Mouse (Mus musculus) large intestine, adult 2 months (tissue): ENCODE measurements around the gene Rab43. TPM values are rescaled to one million over a fixed set of nuclear protein-coding genes. Genes with fewer than 3 reads are reported as not detected.

ENCODE experiments used
- DNase-seq: peaks from one replicate; pipeline ENCODE4 v3.0.0-alpha.2; 2012; ENCODE audit warnings: low read depth, low spot score
- WGBS: fragments of 180-500 bp; shearing (Covaris S2); methylation state at CpG from one replicate; pipeline ENCODE4 v1.1.7; 2018; 5-methylcytosine and 5-hydroxymethylcytosine counted together
- polyA plus RNA-seq: library from polyadenylated mRNA; depleted of rRNA; stranded (reverse); fragments of >200 nt; gene quantifications from 2 replicates; pipeline ENCODE4 v1.2.3, GENCODE M21; 2012

Rab43 gene
- polyA plus RNA-seq, 1 experiment = 48.8 TPM

GRCm38 (mm10) chr6:87810311-87810710 lies 1.7 kb downstream of the Rab43 start:
- WGBS = 10% methylated on average over 6 of the region's 6 CpGs
- DNase-seq = no peak

- 22% methylated on average over 6 of the region's 6 CpGs for WGBS
- DNase-seq = no peak
These were observed 2.3 kb downstream of the Rab43 start for GRCm38 (mm10) chr6:87809651-87810161.

- DNase-seq = no peak
- 28% methylated on average over 2 of the region's 2 CpGs for WGBS
These were observed 2.8 kb downstream of the Rab43 start for GRCm38 (mm10) chr6:87809144-87809543.

- DNase-seq = no peak
- WGBS = 25% methylated on average over 3 of the region's 3 CpGs
These were observed 3.4 kb downstream of the Rab43 start for GRCm38 (mm10) chr6:87808521-87808920.

GRCm38 (mm10) chr6:87807735-87808440 lies 4.1 kb downstream of the Rab43 start:
- DNase-seq = no peak
- WGBS = 55% methylated on average over 4 of the region's 4 CpGs

GRCm38 (mm10) chr6:87806857-87807256 lies 5.1 kb downstream of the Rab43 start:
- no peak for DNase-seq
- 30% methylated on average over 2 of the region's 2 CpGs for WGBS

GRCm38 (mm10) chr6:87806028-87806427 lies 5.9 kb downstream of the Rab43 start:
- 63% methylated on average over 2 of the region's 2 CpGs for WGBS
- no peak for DNase-seq

GRCm38 (mm10) chr6:87805448-87805847 lies 6.5 kb downstream of the Rab43 start:
- 82% methylated on average over 7 of the region's 7 CpGs for WGBS
- no peak for DNase-seq

GRCm38 (mm10) chr6:87804886-87805285 lies 7.1 kb downstream of the Rab43 start:
- WGBS = 70% methylated on average over 7 of the region's 7 CpGs
- no peak for DNase-seq

- WGBS = 60% methylated on average over 1 of the region's 1 CpGs
- DNase-seq = no peak
These were observed 7.9 kb downstream of the Rab43 start for GRCm38 (mm10) chr6:87804036-87804435.

GRCm38 (mm10) chr6:87802462-87802861 lies 9.5 kb downstream of the Rab43 start:
- no peak for DNase-seq
- WGBS = 83% methylated on average over 7 of the region's 7 CpGs

- DNase-seq = no peak
- WGBS = 93% methylated on average over 6 of the region's 6 CpGs
These were observed 12.4 kb downstream of the Rab43 start for GRCm38 (mm10) chr6:87799576-87799975.

- DNase-seq = no peak
- 6% methylated on average over 2 of the region's 2 CpGs for WGBS
These were observed 14.6 kb downstream of the Rab43 start for GRCm38 (mm10) chr6:87797321-87797720.

- no peak for DNase-seq
- WGBS = 83% methylated on average over 6 of the region's 6 CpGs
These were observed 15.6 kb downstream of the Rab43 start for GRCm38 (mm10) chr6:87796251-87796880.

GRCm38 (mm10) chr6:87795385-87796150 lies 16.4 kb downstream of the Rab43 start:
- 84% methylated on average over 6 of the region's 6 CpGs for whole genome bisulfite sequencing
- DNase-seq = no peak

- DNase-seq = no peak
- WGBS = 87% methylated on average over 10 of the region's 10 CpGs
These were observed 18.0 kb downstream of the Rab43 start for GRCm38 (mm10) chr6:87793821-87794510.

GRCm38 (mm10) chr6:87791826-87792225 lies 20.1 kb downstream of the Rab43 start:
- DNase-seq = no peak
- WGBS = 97% methylated on average over 5 of the region's 5 CpGs

GRCm38 (mm10) chr6:87790779-87791480 lies 21.0 kb downstream of the Rab43 start:
- 37% methylated on average over 7 of the region's 7 CpGs for WGBS
- no peak for DNase-seq

GRCm38 (mm10) chr6:87789791-87790190 lies 22.2 kb downstream of the Rab43 start:
- WGBS = 40% methylated on average over 6 of the region's 6 CpGs
- DNase-seq = no peak
